Mouse (Mus musculus): ENCODE results near the gene Axin1.
"Not testable (repeated sequence)": the region's sequence is repeated elsewhere in the genome, so short reads cannot be mapped to it uniquely, and the experiment has no call there.

Gene Axin1

DNA sequence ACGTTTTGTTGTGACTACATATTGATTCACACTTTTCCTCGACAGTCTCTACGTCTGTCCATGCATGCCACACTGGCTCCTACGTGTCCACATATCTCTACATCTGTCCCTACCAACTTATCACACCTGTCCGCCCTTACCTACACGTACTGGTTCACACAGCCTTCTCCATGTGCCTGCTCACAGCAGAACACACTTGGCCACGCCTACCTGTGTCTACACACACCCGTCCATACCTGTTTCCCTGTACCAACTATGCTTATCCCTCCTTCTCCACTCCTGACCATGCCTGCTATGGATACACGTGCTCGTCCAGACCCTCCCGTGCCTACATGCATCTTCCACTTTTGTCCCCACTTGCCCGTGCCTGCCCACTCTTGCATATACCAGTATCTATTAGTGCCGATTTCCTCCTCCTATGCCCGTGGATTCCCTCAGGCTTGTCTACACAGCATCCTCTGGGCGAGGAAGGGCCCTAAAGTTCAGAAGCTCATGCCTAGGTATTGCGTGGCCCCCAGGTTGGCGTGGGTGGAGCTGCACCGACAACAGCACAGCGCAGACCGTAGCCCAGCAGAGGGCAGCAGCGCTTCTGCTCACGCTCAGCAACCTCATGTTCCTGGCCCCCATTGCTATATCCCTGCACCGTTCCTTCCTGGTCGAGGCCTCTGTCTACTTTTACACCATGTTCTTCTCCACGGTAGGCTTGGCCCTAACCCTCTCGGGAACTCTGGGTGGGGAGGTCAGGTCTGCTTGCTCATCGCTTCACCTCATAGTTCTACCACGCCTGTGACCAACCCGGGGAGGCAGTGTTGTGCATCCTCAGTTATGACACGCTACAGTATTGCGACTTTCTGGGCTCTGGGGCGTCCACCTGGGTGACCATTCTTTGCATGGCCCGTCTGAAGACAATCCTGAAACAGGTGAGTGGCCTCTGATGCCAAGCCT, 18.4 kb upstream of the Axin1 start:
- DNase-seq (ENCODE audit: low spot score): peak; percentile 85

DNA sequence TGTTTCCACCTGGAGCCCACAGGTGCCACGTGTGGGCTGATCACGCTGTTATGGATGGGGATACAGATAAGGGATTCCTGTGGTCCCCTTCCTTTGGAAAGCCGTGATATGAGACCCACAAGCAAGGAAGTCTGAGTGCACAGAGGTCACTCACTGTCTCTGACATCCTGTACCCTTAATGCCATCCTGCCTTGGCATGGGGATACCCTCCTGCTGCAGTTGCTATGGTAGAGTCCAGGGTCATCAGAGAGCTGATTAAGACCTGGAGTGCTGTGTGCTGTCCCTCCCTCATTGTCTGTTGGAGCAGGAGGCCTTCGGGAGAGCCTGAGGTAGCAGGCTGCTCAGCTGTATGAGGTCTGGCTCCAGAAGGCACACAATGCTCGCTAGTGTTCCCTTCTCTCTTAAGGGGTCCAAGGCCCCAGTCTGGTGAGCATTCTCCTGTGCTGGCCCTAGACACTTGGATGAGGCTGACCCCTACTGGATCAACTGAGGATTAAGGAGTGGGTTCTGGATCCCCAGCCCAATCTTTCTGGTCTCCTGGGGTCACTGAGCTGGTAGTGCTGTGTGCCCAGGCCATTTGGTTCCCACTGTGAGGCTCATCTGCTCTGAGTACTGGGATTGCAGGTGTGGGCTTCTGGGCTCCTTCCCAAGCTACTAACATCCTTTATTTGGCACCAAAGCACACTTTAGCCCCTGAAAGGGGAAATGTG, 15.9 kb upstream of the Axin1 start:
- no peak for DNase-seq (ENCODE audit: low spot score)

DNA sequence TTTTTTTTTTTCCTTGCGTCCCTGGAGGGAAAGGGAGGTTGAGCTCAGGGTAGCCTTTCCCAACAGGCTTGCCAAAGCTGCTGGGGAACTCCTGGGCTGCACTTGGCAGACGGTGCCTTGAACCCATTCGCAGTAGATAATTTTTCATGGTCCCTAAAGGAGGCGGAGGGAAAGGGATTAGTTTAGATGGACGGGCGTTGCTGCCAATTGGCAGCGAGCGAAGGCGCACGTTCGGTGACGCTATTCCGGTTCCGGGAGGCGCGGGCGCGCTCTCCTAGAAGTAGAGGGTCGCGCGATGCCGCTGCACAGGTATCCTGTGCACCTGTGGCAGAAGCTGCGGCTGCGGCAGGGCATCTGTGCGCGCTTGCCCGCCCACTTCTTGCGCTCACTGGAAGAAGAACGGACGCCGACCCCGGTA, 15.2 kb upstream of the Axin1 start, which contains the start of gene Mrpl28:
TSS of gene Mrpl28 (plus strand) at position 234 of the 418 bp plus-strand sequence.
- DNase-seq (ENCODE audit: low spot score): peak; percentile 98

GRCm38 (mm10) chr17:26124560-26124959, 13.9 kb upstream of the Axin1 start:
- no peak for DNase-seq (ENCODE audit: low spot score)

- DNase-seq (ENCODE audit: low spot score): no peak
These were observed 13.3 kb upstream of the Axin1 start for GRCm38 (mm10) chr17:26125226-26125625.

GRCm38 (mm10) chr17:26131062-26131732, 7.3 kb upstream of the Axin1 start:
- no peak for DNase-seq (ENCODE audit: low spot score)

- peak; percentile 12 for DNase-seq (ENCODE audit: low spot score)
These were observed 6.3 kb upstream of the Axin1 start for GRCm38 (mm10) chr17:26131856-26132853.

DNA sequence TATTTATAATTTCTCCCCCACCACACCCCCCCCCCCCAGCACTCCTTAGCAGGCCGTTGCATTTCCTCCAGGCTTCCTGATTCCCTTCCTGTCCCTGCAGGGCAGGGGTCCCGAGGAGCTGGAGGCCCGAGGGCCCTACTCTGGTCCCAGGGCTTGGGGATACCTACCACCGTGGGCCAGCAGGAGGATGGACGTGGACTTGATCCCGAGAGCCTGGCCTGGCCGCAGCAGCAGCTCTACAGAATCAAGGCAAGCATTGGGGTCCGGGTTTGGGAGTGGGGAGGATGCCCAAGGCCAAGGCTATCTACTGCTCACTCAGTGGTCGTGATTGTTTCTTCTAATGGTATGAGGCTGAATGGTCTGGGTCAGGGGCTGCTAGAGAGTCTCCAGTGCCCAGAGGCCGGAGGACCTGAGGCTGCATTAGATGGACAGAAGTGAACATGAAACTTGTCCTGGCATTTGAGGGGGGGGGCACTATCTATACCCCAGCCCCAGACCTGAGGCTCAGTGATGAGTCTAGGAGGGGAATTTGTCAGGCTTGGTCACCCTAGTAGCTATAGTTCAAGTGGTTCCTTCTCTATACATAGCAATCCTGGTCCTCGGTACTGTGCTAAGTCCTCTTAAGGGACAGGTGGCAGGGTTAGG, 1.3 kb upstream of the Axin1 start:
- no peak for DNase-seq (ENCODE audit: low spot score)

- DNase-seq (ENCODE audit: low spot score): no peak
These were observed 747 bp upstream of the Axin1 start for GRCm38 (mm10) chr17:26137751-26138130.

DNA sequence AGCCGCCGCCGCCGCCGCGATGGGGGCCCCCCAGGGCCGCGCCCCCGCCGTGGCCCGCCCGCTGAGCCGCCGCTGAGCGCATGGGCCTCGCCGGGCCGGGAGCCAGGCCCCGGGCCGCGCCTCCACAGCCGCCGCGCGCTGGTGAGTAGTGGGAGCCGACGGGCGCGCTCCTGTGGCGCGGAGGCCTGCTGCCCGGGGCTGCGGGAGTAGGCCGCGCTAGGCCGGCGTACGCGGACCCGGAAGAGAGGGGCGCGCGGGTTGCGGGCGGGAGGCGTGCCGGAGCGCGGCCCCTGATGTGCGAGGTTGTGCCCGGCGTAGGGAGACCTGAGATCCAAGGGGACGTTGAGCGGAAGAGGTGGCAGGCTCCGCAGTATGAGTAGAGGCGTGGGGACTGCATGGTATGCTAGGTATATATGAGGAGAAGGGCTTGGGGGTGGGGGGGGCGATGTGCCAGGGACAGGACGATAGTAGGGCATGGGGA, 453 bp downstream of the Axin1 start:
- DNase-seq (ENCODE audit: low spot score): peak; percentile 55

- DNase-seq (ENCODE audit: low spot score): no peak
These were observed 4.3 kb downstream of the Axin1 start for GRCm38 (mm10) chr17:26142796-26143195.

DNA sequence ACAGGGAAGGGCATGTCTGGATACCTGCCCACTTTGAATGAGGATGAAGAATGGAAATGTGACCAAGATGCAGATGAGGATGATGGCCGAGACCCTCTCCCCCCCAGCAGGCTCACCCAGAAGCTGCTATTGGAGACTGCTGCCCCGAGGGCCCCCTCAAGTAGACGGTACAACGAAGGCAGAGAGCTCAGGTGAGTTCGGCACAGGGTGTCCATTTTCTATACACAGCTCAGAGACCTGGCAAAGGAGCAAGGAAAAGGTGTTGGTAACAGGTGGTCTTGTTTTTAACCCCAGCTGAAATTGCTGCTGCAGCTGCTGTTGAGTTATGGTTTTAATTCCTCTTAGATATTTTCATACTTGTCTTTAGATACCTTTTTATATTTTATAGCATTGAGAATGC, 4.9 kb downstream of the Axin1 start:
- no peak for DNase-seq (ENCODE audit: low spot score)

DNA sequence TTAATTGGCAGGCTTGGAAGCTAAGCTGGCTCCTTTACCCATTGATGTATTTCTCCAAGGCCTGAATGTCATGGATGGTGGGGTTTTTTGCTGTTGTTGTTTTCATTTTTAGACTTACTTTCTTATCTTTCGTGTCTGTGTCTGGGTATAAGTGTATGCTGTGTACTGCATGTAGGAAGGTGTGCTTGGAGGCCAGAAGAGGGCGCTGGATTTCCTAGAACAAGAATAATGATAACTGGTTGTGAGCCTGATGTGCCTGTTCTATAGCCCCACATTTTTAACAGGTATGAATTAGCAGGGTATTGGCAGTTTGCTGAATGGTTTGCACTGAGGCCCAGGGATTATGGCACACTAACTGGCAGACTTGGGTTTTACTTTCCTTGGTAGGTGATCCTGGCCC, 10.6 kb downstream of the Axin1 start:
- no peak for DNase-seq (ENCODE audit: low spot score)

DNA sequence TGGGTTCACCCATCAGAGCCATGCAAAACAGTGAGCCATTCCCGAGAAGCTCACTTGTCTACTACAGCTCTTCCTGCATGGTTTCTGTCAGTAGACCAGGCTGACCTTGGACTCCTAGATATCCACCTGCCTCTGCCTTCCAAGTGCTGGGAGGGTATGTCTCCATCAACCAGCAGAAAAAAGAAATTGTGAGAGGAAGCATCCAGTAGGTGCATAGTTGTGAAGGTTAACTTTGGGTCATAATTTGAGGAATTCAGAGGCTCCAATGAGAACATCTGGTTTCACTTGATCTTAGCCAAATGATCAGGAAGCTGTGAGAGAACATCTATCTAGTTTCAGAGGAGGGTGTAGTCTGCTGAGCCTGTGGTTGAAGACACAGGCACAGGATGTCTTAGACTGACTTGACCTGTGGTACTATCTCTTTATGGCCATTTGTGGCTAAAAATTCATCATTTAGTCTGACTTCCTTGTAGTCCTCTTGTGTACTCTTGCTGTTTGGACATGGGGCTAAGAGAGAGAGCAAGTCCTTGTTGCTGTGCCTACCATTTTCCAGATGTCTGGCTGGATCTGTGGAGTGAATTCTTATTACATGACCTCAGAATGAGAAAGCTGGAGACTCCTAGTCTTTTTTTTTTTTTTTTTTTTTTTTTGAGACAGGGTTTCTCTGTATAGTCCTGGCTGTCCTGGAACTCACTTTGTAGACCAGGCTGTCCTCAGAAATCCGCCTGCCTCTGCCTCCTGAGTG, 13.6 kb downstream of the Axin1 start:
- no peak for DNase-seq (ENCODE audit: low spot score)

- no peak for DNase-seq (ENCODE audit: low spot score)
These were observed 24.2 kb downstream of the Axin1 start for GRCm38 (mm10) chr17:26162736-26163135.

GRCm38 (mm10) chr17:26168039-26168438, 29.6 kb downstream of the Axin1 start:
- no peak for DNase-seq (ENCODE audit: low spot score)

DNA sequence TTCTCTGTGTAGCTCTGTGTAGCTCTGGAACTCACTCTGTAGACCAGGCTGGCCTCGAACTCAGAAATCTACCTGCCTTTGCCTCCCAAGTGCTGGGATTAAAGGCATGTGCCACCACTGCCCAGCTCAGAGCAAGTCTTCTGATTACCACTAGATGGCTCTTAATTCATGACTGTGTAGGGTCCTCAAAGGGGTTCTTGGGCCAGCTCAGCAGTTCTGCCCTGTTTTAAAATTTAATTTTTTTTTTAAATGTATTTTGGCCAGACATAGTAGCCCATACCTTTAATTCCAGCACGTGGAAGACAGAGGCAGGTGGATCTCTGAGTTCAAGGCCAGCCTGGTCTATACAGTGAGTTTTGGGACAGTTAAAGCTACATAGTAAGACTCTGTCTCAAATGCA, 36.8 kb downstream of the Axin1 start:
- DNase-seq (ENCODE audit: low spot score): not testable (repeated sequence)

- no peak for DNase-seq (ENCODE audit: low spot score)
These were observed 40.1 kb downstream of the Axin1 start for GRCm38 (mm10) chr17:26178611-26179010.

- DNase-seq (ENCODE audit: low spot score): no peak
These were observed 42.7 kb downstream of the Axin1 start for GRCm38 (mm10) chr17:26181179-26181578.

- no peak for DNase-seq (ENCODE audit: low spot score)
These were observed 49.1 kb downstream of the Axin1 start for GRCm38 (mm10) chr17:26187592-26187991.

Measured in embryo, embryonic 10 days (tissue).